Mouse (Mus musculus) urinary bladder, adult 18-20 months (tissue): Measurements from ENCODE around the gene Zfpm1.

Experiments used
- DNase-seq, 2 experiments: peaks; one replicate each; pipeline ENCODE4 v3.0.0; 2022; ENCODE audit warnings: low spot score in 2 of 2, mixed read lengths in 2 of 2

Zfpm1 gene

DNA sequence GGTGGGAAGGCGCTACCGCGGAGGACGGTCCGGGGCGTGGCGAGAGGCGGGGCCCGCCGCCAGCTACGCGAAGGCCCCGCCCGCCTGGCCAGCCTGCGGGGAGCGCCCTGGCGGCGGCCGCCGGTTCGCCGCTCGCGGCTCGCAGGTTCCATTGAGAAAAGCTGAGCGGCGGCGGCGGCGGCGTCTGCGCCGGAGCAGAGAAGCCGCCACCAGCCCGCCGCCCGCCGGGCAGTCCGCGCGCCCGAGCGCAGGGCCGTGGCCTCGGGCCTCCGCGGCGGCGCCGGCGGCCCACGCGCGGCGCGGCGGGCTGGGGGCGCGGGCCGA is at the start of gene Zfpm1:
TSS of gene Zfpm1 (plus strand) at position 107 of the 324 bp plus-strand sequence.
- no peak for DNase-seq

DNA sequence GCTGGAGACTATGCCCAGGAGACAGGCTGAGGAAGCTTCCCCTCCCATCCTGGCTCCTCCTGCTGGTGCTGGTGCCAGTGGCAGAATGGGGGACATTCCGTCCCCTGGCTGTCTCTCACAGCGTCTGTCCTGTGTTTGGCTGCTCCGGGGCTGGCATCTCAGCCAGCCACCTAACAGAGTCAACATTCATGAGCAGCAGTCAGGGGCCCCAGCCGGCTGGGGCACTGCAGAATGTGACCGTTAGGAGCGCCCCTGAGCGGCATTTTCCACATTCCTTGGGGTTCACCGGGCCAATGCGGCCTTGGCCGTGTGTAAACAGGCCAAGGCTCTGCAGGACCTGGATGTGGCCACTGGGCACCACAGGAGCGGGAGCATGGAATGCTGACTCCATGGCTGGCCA is 47.9 kb upstream of the Zfpm1 start:
- peak in 1 of 2 experiments; percentile 20 for DNase-seq

DNA sequence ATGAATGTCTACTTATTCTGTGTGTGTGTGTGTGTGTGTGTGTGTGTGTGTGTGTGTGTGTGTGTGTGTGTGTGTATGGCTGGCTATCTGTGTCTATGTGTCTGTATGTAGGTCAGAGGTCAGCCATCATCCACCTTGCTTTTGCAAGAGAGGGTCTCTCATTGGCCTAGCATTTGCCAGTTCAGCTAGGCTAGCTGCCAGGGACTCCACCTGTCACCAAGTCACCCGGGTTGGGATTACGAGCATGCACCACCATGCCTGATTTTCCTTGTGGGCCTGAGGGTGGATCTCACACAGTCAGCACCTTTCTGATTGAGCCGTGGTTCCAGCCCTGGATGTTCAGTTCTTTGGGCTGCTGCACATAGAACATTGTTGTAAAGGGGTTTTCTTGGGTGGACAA is 45.4 kb upstream of the Zfpm1 start:
- DNase-seq: no peak

DNA sequence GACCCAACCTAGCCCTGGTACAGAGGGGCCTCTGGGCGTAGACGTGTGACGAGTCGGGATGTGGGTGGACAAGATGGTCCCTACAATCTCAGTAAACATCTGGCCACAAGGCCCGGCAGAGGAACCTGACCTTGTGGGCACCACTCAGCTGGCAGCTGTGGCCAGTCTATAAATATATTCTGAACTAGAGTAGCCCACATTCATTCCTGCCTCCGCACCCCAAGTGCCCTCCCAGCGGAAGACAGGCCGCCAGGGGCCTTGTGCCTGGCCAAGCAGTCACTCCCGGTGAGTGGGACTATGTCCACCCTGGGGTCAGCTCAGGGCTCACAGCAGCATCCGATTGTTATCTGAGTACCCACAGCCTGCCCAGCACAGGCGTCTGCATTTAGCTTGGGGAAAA is 43.7 kb upstream of the Zfpm1 start:
- DNase-seq: no peak

DNA sequence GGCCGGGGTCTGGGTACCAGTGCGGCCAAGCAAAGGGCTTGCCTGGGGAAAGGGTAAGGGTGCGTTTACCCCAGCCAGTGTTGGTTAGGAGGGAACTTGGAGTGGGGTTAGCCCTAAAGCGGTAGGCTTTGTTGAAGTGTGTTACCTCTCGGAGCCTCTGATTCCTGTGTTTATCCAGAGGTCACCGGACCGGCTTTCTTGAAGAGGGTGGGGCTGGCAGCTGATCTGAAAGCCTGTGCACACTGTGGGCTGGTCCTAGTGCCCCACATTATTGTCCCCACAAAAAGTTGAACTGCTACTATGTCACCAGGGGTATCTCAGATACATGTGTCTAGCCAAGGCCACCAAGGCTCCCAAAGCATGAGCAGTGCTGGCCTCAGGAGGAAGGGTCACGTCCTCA is 43.2 kb upstream of the Zfpm1 start:
- DNase-seq: peak; percentile 21 to 36

DNA sequence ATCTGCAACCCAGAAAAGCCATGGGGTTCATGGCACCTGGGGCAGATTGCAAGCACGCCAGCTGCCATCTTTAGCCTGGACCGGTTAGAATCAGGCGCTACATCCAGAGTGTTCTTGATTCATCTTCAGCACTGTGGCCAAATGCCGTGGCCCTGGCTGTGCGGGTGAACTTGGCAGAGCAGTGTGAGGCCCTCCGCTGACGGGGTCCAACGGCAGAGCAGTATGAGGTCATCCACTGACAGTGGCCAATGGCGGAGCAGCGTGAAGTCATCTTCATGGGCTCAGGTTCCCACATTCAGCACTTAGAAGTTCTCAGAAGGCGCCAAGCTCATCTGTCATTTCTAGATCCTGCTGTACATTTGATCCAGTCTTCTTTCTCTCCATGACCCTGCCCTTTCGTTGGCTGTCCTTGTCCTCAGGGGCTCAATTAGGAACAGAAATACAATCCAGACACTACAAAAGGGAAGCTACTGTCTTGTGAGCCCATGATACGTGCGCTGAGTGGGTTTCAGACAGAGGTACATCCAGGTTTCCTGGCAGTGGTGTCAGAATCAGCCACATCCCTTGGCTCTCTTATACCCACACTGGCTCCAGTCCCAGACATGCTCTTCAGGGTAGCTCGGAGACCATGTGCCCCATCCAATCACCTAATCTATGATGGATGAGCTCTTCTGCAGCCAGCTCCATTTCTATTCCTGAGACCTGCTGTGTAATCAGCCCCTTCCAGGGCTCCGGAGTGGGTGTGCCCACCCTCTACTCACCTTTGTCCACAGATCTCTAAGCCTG is 41.5 kb upstream of the Zfpm1 start:
- no peak for DNase-seq

DNA sequence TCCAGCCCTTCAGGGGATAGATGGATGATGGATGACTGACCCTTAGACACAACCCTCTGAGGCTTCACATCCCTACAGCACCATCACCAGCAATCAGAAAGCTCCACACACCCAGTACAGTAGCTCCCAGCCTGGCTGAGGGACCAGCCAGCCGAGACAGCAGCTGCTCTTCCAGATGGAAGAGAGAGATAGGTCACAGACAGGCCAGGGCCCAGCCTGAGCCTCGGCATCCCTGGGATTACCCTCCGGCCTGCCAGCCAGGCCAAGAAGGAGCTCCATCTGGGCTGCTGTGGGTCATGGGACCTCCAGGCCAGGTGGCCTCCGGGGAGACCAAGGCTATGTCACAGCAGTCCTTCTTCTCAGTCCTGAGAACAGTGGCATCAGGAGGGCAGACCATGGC is 38.6 kb upstream of the Zfpm1 start:
- no peak for DNase-seq

DNA sequence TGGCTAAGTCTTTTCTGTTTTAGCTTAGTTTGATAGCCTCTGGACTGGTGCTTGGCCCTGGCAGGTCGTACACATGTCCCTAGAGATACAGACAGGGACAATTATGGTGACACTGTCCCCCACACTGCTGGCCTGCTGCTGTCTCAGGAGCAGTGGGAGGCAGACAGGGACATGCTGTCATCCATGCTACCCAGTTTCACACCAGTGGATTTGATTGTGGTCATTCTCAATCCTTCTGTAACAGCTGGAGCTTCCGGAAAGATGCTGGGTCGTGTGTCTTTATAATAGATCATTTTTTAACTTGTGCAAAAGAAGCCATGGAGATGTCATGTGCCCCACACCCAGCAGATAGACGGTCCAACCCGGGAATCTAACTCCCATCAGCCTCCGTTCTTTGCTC is 36.8 kb upstream of the Zfpm1 start:
- no peak for DNase-seq

DNA sequence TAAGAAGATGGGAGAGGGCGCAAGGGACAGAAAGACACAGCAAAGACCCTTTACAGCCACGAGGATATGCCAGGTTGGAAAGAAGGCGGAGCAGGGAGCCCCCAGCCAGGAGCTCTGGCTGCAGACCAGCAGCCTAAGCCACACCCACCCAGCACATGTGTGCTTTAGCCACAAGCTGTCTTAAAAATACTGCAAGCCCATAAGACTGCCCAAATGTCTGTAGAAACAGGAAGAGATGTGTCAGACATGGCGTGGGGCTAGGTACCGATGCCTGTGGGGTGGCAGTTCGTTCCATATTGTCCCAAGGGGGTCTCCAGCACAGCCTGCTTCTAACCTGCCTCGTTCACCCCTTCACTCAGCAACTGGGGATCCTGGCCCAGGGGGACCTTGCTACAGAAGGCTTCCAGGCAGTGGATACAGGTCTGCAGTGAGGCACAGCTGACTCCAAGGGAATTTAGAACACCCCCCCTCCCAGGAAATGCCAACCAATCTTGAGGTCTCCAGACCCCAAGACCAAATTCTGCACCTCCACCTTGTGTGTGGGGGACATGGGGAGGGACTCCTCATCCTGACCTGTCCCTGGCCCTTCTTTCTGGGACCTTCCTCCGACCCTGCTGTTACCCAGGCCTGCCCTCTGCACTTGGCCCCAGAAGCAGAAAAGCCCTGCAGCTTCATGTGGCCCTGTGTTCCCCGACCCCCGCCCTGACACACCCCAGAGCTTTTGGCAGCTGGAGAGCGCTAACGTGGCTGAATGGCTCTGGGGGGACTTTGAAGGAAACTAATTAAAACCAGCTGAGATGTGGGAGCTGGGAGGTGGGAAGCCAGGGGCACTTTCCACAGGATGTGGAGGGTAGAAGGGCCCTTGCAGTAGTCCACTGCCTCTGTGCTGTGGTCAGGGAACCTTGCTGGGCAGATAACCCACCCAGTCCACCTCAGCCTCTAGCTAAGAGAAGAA is 35.4 kb upstream of the Zfpm1 start:
- no peak for DNase-seq

DNA sequence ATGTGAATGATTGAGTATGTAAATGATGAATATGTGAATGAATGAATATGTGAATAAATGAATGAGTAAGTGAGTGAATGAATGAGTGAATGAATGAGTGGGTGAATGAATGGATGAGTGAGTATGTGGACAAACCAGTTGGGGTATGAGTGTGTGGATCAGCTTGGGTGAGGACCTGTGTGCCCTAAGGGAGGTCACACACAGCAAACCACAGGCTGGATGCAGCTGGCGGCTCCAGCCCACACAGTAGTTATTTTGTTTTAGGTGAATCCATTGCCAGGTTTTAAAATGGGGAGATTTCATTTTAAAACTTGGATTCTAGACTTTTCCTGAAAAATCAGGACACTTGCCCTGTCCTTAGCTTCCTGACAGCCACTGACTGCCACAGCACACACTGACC is 30.2 kb upstream of the Zfpm1 start:
- no peak for DNase-seq

DNA sequence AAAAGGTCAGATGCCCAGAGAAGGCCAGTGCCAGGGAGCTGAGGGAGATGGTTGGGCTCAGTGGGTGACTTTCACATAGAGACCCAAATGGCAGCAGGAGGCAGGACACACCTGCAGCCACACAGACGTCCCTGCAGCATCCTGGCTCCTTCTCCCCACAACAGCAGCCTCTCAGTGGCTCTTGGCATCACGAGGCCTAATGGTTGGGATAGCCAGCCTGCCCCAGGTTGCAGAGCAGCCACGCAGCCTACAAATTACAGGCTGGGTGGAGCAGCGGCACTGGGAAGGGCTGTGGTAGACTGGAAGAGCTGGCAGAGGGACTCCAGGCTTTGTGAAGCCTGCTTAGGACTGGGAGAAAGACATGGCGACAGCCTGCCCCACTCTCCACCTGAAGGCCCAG is 29.6 kb upstream of the Zfpm1 start:
- DNase-seq: no peak

DNA sequence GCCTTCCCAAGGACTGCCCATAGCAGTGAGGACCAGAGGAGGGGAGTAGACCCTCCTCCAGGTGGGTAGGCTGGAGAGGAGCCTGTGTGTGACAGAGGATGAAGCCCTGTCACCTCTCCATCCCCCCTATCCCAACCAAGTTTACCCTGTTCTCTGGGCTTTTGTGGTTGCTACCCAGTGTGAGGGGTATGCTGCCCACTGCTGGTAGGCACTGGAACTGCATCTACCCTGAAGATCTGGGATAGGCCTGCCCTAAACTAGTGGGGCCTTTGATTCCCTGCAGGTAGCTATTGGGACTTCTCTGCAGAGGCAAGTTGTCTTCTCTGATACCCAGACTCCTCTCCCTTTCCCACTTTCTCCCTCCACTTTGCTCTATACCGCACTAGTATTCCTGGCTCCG is 22.6 kb upstream of the Zfpm1 start:
- peak; percentile 56 to 73 for DNase-seq

DNA sequence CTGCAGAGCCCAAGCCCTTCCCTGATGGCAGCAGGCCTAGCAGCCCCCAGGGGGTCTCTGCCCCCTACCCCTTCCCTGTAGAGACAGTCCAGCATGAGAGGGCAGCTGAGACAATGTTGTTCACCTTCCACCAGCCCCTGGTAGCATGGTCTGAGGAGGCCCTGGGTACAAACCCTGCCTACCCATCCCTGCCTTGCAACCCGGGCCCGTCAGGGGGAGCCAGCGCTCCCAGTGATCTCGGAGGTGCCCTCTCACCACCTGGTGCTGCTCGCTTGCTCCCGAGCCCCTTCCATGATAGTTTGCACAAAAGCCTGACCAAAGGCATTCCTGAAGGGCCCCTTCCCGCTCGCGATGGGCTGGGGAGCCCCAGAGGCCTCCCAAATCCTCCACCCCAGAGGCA is 21.2 kb upstream of the Zfpm1 start:
- no peak for DNase-seq

DNA sequence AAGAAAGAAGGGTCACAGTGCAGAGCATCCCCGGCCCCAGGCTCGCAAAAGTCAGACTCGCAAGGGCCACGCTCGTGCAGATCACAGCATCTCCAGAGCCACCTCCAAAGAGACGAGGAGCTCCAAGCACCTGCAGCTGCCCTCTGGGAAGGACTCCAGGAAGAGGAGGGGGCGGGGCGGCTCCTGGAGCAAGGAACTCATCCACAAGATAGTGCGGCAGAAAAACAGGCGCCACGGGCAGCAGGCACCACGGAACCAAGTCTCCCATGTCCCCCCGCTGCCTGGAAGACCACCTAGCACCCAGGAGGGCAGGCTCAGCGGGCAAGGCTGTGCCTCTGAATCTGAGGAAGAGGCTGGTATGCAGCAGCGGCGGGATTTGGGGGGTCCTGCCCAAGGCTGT is 19.1 kb upstream of the Zfpm1 start:
- no peak for DNase-seq

DNA sequence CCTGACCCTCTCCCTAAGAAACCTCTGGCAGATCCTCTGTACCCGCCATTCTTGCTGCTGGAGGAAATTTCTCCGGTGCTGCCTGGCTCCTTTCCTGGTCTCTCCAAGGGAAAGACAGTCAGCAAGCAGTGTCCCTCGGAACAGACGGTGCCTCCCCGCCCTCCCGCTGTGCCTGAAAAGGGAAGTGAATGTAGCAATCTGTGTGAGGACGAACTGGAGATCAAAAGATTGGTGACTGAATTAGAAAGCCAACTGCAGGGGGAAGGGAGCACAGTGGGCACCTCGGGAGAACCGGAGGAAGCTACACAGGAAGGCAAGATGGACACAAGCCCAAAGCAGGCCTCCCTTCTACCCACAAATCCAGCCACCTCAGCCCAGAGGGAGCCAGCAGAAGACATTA is 17.7 kb upstream of the Zfpm1 start:
- DNase-seq: no peak

DNA sequence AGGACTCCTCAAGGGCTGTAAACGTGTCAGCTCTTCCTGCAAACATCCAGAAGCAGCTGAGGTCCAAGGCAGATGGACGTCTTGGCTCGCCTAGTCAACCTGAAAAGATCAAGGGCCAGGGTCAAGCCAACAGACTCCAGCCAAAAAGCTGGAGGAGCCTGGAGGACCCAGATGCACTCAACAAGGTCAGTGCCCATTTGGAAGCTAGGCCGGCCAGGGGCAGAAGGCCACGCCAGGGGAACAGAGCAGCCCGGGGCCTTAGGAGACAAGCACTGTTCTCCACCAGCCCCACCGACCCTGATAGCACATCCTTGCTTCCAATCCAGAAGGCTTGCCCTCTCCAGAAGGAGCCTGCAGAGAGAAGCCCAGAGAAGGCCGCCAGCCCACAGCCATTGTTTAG is 16.4 kb upstream of the Zfpm1 start:
- DNase-seq: no peak

DNA sequence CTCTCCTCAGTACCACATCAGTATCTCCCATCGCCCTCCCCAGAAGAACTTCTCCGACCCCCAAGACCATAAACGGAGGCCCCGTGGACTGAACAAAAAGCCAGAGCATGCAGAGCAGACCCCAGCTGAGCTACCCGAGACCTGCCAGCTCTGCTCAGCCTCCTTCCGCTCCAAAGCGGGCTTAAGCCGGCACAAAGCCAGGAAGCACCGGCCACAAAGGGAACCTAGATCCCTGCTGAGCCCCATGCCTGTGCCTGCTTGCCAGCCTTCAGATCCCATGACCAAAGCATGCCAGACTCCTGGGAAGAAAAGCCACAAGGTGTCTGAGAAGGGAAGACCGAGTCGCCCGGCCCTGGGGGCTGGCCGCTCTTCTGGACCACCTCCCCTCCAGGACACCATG is 15.1 kb upstream of the Zfpm1 start:
- DNase-seq: no peak

DNA sequence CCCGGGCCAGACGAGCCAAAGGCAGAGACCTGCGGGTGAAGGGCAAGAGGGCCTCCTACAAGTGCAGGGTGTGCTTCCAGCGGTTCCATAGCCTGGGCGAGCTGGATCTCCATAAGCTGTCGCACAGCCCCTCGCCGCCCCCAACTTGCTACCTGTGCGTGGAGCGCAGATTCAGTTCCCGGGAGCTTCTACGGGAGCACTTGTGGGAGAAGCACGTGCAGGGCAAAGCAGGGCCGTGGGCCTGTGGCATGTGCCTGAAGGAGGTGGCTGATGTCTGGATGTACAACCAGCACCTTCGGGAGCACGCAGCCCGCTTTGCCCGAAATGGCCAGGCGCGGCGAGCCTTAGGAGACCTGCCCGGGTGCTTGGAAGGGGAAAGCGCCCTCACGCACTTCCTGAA is 13.1 kb upstream of the Zfpm1 start:
- peak in 1 of 2 experiments; percentile 25 for DNase-seq

DNA sequence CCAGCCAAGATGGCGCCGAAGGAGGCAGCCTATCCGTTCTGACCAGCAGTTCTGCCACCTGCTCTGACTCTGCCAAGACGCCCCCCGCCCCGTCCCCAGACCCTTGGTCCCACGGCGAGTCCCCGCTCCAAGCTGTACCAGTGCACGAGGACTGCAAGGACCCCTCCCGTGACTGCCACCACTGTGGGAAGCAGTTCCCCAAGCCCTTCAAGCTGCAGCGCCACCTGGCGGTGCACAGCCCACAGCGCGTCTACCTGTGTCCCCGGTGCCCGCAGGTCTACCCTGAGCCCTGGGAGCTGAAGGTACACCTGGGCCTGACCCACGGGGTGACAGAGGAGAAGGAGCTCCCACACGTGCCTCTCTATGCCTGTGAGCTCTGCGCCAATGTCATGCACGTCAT is 12.5 kb upstream of the Zfpm1 start:
- DNase-seq: peak; percentile 55 to 89

DNA sequence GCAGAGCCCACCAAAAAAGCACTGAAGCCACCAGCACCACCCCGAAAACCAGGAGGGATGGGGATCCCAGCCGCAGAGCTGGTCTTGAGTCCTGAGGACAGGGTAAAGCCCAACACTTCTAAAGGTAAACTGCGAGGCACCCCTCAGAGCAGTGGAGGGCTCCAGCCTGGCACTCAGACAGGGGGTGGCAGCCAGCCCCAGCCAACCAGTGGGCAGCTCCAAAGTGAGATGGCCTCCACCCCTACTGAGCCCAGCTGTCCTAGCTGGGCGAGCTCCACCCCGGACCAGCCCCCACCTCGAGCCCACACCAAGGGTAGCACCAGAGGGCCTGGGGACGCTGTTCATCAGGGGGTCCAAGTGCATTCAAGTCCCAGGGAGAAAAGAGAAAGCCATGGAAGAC is 11.4 kb upstream of the Zfpm1 start:
- DNase-seq: no peak

DNA sequence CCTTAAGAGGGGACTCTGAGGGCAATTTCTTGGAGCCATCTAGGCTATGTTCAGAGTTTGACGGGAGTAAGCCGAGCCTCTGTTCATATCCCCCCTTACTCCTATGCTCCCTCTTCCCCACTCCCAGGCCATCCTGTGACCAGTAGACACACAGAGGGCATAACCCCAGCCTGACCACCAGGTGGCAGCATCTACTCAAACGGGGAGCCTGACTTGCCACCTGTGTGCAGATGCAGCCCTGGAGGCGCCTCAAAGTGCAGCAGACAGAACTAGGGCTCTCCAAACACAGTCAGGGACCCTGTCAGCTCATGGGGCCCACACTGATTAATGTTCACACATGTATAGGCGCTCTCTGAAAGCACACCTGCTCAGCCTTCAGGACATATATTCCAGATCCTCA is 8.8 kb upstream of the Zfpm1 start:
- DNase-seq: peak; percentile 47 to 77

DNA sequence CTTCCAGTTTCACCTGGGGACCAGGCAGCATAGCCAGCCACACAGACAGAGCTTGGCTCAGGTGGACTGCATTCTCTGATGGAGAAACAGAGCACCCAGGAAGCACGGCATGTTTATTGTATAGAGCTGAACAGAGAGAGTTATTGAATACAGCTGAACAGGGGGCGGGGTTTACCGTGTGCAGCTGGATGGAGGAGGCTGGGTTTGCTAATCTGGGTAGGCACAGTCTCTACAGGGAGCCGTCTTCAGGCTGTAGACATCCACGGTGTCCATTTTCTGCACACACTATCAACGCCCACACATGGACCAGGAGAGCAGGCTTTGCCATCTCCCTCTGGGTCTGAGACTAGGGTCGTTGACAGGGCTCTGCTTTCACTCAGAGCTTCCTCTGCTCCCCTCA is 8.1 kb upstream of the Zfpm1 start:
- DNase-seq: no peak
